Mouse (Mus musculus) liver, postnatal 0 days (tissue): ENCODE measurements at regions not wholly inside any gene's neighbourhood (a gene's known extent, or its start where the extent isn't known, plus 50 kb on each side); places are given as distances from the start of the nearest gene placed in this dataset.

Experiments used
- CTCF ChIP-seq: sonication (generic); IDR thresholded peaks from 2 replicates; pipeline ENCODE4 v1.5.1; 2016; ENCODE audit warnings: antibody characterized with exemption, low read depth
- EP300 ChIP-seq: IDR thresholded peaks from 2 replicates; pipeline ENCODE4 v1.6.1; 2016; ENCODE audit warnings: antibody characterized with exemption, low read depth, mild to moderate bottlenecking

DNA sequence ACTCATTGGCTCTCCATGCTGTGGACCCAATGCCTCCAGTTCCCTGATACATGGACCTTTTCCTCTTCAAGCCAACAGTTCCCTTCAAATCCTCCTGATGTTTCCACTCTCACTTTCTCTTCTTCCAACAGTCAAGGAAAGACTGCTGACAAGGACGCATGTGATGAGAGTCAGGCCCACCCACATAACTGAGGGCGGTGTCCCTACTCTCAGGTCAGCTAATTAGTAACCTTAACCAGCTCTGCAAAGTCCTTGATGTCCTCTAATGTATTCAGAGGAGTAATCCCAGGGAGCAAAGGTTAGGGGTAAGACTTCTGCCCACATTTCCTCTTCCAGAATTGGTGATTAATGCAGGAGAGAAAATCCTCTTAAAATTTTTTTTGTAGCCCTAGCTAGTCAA, 139.7 kb downstream of the Ackr3 start:
- TF ChIP-seq CTCF (no peak), EP300 (no peak)
